Mouse (Mus musculus) liver, embryonic 13.5 days (tissue): ENCODE results near the gene Abcc1. TPM values are rescaled to one million over a fixed set of nuclear protein-coding genes. Genes with fewer than 3 reads are reported as not detected.

Experiments used
- ATAC-seq: fragments of 200-750 bp; cut with Nextera tagmentation; 2 replicates; pipeline ENCODE4 v1.8.0; 2017; ENCODE audit warnings: low read depth, mild to moderate bottlenecking, moderate number of reproducible peaks, moderate library complexity
- DNase-seq: peaks from one replicate; pipeline ENCODE4 v3.0.0; 2022
- H3K27ac ChIP-seq: fragments of 300-500 bp; sonication (generic); 2 replicates; pipeline ENCODE4 v1.5.1; 2015; ENCODE audit warnings: moderate library complexity, mild to moderate bottlenecking, inconsistent platforms
- H3K27me3 ChIP-seq: fragments of 300-500 bp; sonication (generic); 2 replicates; pipeline ENCODE4 v1.6.1; 2015; ENCODE audit warnings: mild to moderate bottlenecking, inconsistent platforms
- H3K36me3 ChIP-seq: fragments of 300-500 bp; sonication (generic); 2 replicates; pipeline ENCODE4 v1.6.1; 2015; ENCODE audit warnings: mild to moderate bottlenecking, inconsistent platforms
- H3K4me1 ChIP-seq: fragments of 300-500 bp; sonication (generic); replicated peaks from 2 replicates; pipeline ENCODE4 v1.6.1; 2015; ENCODE audit warnings: inconsistent platforms
- H3K4me2 ChIP-seq: fragments of 300-500 bp; sonication (generic); 2 replicates; pipeline ENCODE4 v1.6.1; 2015; ENCODE audit warnings: inconsistent platforms, mild to moderate bottlenecking, moderate library complexity
- H3K4me3 ChIP-seq: fragments of 300-500 bp; sonication (generic); replicated peaks from 2 replicates; pipeline ENCODE4 v1.5.1; 2015; ENCODE audit warnings: mild to moderate bottlenecking, inconsistent platforms
- H3K9ac ChIP-seq: fragments of 300-500 bp; sonication (generic); 2 replicates; pipeline ENCODE4 v1.6.1; 2015; ENCODE audit warnings: mild to moderate bottlenecking, inconsistent platforms
- H3K9me3 ChIP-seq: fragments of 300-500 bp; sonication (generic); replicated peaks from 2 replicates; pipeline ENCODE4 v1.6.1; 2016; ENCODE audit warnings: inconsistent platforms
- WGBS: fragments of 180-500 bp; shearing (Covaris S2); methylation state at CpG from one replicate; pipeline ENCODE4 v1.1.7; 2015; ENCODE audit not compliant: insufficient replicate concordance; 5-methylcytosine and 5-hydroxymethylcytosine counted together
- polyA plus RNA-seq: library from polyadenylated mRNA; unstranded; fragments of >200 nt; fragmentation: Nextera tagmentation; extraction: Ambion mirVana; gene quantifications from 2 replicates; pipeline ENCODE4 v1.2.1, GENCODE M21; 2015

Abcc1 gene
- polyA plus RNA-seq, 1 experiment from 2014 or later, result 3.3 TPM

GRCm38 (mm10) chr16:14358531-14358930 is 2.8 kb upstream of the Abcc1 start:
- no peak overlapping the region for H3K4me2 ChIP-seq
- no peak overlapping the region for H3K9ac ChIP-seq
- H3K4me1 ChIP-seq, result peaks cover 44% of the 10 kb centered on the region
- H3K27me3 ChIP-seq, result no peaks in the 10 kb centered on the region
- no peak overlapping the region for H3K4me3 ChIP-seq
- DNase-seq (no peak), ATAC-seq (no peak)
- no peak overlapping the region for H3K27ac ChIP-seq
- no peaks in the 10 kb centered on the region for H3K9me3 ChIP-seq
- H3K36me3 ChIP-seq, result no peaks in the 10 kb centered on the region
- WGBS, result 35% methylated on average over 1 of the region's 1 CpGs

DNA sequence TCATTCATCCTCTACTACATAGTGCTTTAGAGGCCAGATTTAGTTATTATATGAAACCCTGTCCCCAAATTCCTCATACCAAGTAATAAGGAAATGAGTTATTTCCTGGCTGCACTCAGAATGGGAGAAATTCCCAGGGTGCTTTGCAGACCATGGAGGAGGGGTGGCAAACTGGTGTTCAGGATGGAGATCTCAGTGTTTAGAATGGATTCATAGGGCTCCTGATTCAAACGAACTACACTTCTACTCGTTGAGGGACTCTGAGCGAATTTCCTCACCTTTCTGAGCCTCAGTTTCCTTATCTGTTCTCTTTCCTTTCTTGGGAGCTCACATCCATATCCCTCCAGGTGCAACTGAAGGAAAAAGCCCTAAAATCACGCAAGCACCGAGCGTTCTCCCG is 427 bp upstream of the Abcc1 start:
- Histone ChIP-seq H3K9me3 (no peaks in the 10 kb centered on the region), H3K4me3 (peak overlapping the region; percentile 77), H3K9ac (peak overlapping the region; percentile 79), H3K36me3 (no peaks in the 10 kb centered on the region), H3K4me1 (peaks cover 67% of the 10 kb centered on the region), H3K4me2 (peak overlapping the region; percentile 91), H3K27ac (no peak overlapping the region), H3K27me3 (no peaks in the 10 kb centered on the region)
- ATAC-seq (no peak), DNase-seq (no peak)
- WGBS, result 5% methylated on average over 7 of the region's 7 CpGs

- no peaks in the 10 kb centered on the region for H3K27me3 ChIP-seq
- ATAC-seq (no peak), DNase-seq (no peak)
- H3K4me3 ChIP-seq, result peak overlapping the region; percentile 77
- H3K9ac ChIP-seq, result peak overlapping the region; percentile 79
- peaks cover 74% of the 10 kb centered on the region for H3K4me1 ChIP-seq
- peak overlapping the region; percentile 91 for H3K4me2 ChIP-seq
- no peaks in the 10 kb centered on the region for H3K9me3 ChIP-seq
- H3K36me3 ChIP-seq, result no peaks in the 10 kb centered on the region
- H3K27ac ChIP-seq, result no peak overlapping the region; the same call in 1 of the 2 replicates
- WGBS, result 19% methylated on average over 7 of the region's 7 CpGs
Measured at GRCm38 (mm10) chr16:14362099-14362820, 902 bp downstream of the Abcc1 start.

- peaks cover 66% of the 10 kb centered on the region for H3K4me1 ChIP-seq
- no peaks in the 10 kb centered on the region for H3K9me3 ChIP-seq
- H3K27me3 ChIP-seq, result no peaks in the 10 kb centered on the region
- ATAC-seq, result no peak
- no peak overlapping the region for H3K4me3 ChIP-seq
- H3K27ac ChIP-seq, result no peak overlapping the region
- WGBS, result 24% methylated on average over 3 of the region's 3 CpGs
- DNase-seq, result no peak
- H3K9ac ChIP-seq, result no peak overlapping the region
- peak overlapping the region; percentile 22 for H3K4me2 ChIP-seq
- no peaks in the 10 kb centered on the region for H3K36me3 ChIP-seq
Measured at GRCm38 (mm10) chr16:14363496-14363895, 2.1 kb downstream of the Abcc1 start.

DNA sequence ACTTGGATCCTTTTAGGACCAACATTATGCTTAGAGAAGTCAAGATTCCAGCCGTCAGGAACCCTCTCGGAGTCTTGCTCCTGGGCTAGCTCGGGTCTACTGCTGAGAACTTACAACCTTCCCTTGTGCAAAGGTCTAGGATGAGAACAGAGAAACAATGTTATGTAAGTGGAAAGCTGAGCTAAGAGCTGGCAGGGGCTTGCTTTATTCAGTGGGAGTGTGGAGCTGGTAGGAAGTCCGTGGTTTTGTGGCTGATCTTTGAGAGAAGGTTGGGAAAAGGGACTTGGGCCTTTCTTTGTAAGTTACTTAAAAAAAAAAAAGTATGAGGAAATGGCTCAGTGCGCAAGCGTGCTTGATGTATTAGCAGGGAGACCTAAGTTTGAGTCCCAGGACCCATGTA is 2.7 kb downstream of the Abcc1 start:
- DNase-seq, result no peak
- Histone ChIP-seq H3K27ac (no peak overlapping the region), H3K27me3 (no peaks in the 10 kb centered on the region), H3K4me2 (peak overlapping the region; percentile 22; the same call in 1 of the 2 replicates), H3K4me1 (peaks cover 62% of the 10 kb centered on the region), H3K9me3 (no peaks in the 10 kb centered on the region), H3K9ac (no peak overlapping the region), H3K36me3 (no peaks in the 10 kb centered on the region), H3K4me3 (no peak overlapping the region)
- WGBS, result 60% methylated on average over 6 of the region's 6 CpGs
- no peak for ATAC-seq

- no peak overlapping the region for H3K9ac ChIP-seq
- peaks cover 67% of the 10 kb centered on the region for H3K4me1 ChIP-seq
Measured at GRCm38 (mm10) chr16:14365457-14365856, 4.1 kb downstream of the Abcc1 start.

GRCm38 (mm10) chr16:14366017-14366416 is 4.7 kb downstream of the Abcc1 start:
- Histone ChIP-seq H3K27me3 (no peaks in the 10 kb centered on the region), H3K9ac (no peak overlapping the region), H3K4me2 (no peak overlapping the region), H3K4me3 (no peak overlapping the region), H3K36me3 (no peaks in the 10 kb centered on the region), H3K4me1 (peaks cover 65% of the 10 kb centered on the region), H3K27ac (no peak overlapping the region), H3K9me3 (no peaks in the 10 kb centered on the region)
- DNase-seq (no peak), ATAC-seq (no peak)
- 92% methylated on average over 1 of the region's 1 CpGs for WGBS

More at GRCm38 (mm10) chr16:14365457-14365856, 4.1 kb downstream of the Abcc1 start:
- ATAC-seq (0 out of 2 replicates have a peak, but pooled peaks have one; percentile 15), DNase-seq (peak; percentile 19)
- no peak overlapping the region for H3K27ac ChIP-seq
- H3K27me3 ChIP-seq, result no peaks in the 10 kb centered on the region
- WGBS, result 13% methylated on average over 4 of the region's 4 CpGs
- no peaks in the 10 kb centered on the region for H3K9me3 ChIP-seq
- no peak overlapping the region for H3K4me3 ChIP-seq
- H3K4me2 ChIP-seq, result no peak overlapping the region
- H3K36me3 ChIP-seq, result no peaks in the 10 kb centered on the region

- H3K9me3 ChIP-seq, result no peaks in the 10 kb centered on the region
- H3K4me1 ChIP-seq, result peaks cover 40% of the 10 kb centered on the region
- H3K4me2 ChIP-seq, result no peak overlapping the region
- 76% methylated on average over 1 of the region's 1 CpGs for WGBS
- DNase-seq, result no peak
- no peaks in the 10 kb centered on the region for H3K36me3 ChIP-seq
- no peaks in the 10 kb centered on the region for H3K27me3 ChIP-seq
- ATAC-seq, result no peak
- H3K9ac ChIP-seq, result no peak overlapping the region
- H3K4me3 ChIP-seq, result no peak overlapping the region
- 0 out of 2 replicates have a peak overlapping the region, but pooled peaks have one; percentile 71 for H3K27ac ChIP-seq
Measured at GRCm38 (mm10) chr16:14371367-14371766, 10.0 kb downstream of the Abcc1 start.

DNA sequence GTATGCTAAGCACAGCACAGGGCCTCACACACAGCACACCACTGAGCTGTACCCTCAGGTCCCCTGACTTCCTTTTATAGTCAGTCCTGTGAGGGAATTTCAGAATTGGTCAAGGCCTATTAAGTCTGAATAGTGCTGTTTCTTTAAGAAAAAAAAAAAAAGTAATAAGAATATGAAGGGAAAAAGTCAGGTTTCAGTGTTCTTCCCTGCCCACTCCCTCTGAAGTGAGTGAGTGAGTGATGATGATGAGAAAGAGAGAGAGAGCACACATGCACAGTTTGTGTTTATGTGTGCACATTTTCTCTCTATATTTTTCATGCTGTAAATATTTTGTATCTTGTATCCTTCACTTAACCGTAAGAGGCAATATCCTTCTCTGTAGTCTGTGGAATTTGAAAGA is 11.0 kb downstream of the Abcc1 start:
- peak overlapping the region; percentile 71; the same call in 1 of the 2 replicates for H3K27ac ChIP-seq
- peak; percentile 37; the same call in 1 of the 2 replicates for ATAC-seq
- no peaks in the 10 kb centered on the region for H3K9me3 ChIP-seq
- DNase-seq, result no peak
- H3K9ac ChIP-seq, result peak overlapping the region; percentile 47
- 5% methylated on average over 1 of the region's 1 CpGs for WGBS
- no peak overlapping the region for H3K4me3 ChIP-seq
- H3K27me3 ChIP-seq, result no peaks in the 10 kb centered on the region
- H3K4me1 ChIP-seq, result peaks cover 35% of the 10 kb centered on the region
- H3K36me3 ChIP-seq, result no peaks in the 10 kb centered on the region
- H3K4me2 ChIP-seq, result peak overlapping the region; percentile 39

GRCm38 (mm10) chr16:14372817-14373301 is 11.5 kb downstream of the Abcc1 start:
- no peaks in the 10 kb centered on the region for H3K36me3 ChIP-seq
- H3K27ac ChIP-seq, result peak overlapping the region; percentile 71
- no peak overlapping the region for H3K4me3 ChIP-seq
- H3K27me3 ChIP-seq, result no peaks in the 10 kb centered on the region
- ATAC-seq (peak; percentile 87), DNase-seq (peak; percentile 29)
- 16% methylated on average over 4 of the region's 4 CpGs for WGBS
- H3K9ac ChIP-seq, result 0 out of 2 replicates have a peak overlapping the region, but pooled peaks have one; percentile 47
- peaks cover 37% of the 10 kb centered on the region for H3K4me1 ChIP-seq
- peak overlapping the region; percentile 39 for H3K4me2 ChIP-seq
- H3K9me3 ChIP-seq, result no peaks in the 10 kb centered on the region

DNA sequence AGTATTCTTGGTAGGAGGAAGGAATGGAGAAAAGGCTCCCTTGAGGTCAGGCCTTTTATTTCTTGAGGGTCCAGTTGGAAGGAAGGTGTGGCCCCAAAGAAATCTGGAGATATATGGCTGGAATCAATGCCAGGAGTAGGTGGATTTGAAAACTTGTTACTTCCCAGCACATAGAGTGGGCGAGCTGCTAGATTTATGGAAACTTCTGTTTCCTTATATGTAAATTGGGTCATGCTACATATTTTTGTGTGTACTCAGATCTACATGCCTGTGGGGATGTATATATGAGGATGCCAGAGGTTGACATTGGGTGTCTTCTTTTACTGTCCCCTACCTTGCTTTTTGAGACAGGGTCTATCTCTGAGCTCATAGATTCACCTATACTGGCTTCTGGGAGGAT is 14.6 kb downstream of the Abcc1 start:
- WGBS, result 76% methylated on average over 1 of the region's 1 CpGs

DNA sequence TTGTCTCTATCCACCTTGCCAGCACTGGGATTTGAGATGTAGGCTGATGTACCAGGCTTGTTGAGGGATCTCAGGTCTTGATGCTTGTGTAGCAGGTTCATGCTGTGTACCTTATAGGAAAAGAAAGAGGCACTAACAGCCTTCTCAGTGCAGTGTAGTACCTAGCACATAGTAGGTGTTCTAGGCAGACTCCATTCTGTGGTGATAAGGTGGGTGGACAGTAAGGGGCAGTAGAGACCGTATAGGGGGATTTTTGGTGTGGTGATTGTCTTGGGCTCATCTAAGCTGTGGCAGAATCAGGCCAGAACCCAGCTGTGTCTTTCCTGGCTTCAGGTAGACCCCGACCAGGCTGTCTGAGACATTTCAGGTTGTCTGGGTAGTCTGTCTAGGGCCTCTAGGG is 15.0 kb downstream of the Abcc1 start:
- ATAC-seq (no peak), DNase-seq (no peak)
- 55% methylated on average over 2 of the region's 2 CpGs for WGBS
- no peak overlapping the region for H3K4me3 ChIP-seq
- H3K27ac ChIP-seq, result no peak overlapping the region
- no peaks in the 10 kb centered on the region for H3K9me3 ChIP-seq
- H3K4me2 ChIP-seq, result no peak overlapping the region
- H3K9ac ChIP-seq, result no peak overlapping the region
- no peaks in the 10 kb centered on the region for H3K36me3 ChIP-seq
- H3K4me1 ChIP-seq, result peaks cover 56% of the 10 kb centered on the region
- no peaks in the 10 kb centered on the region for H3K27me3 ChIP-seq

More for the DNA sequence above, 14.6 kb downstream of the Abcc1 start:
- Histone ChIP-seq H3K4me3 (no peak overlapping the region), H3K4me2 (no peak overlapping the region), H3K36me3 (no peaks in the 10 kb centered on the region), H3K4me1 (peaks cover 58% of the 10 kb centered on the region), H3K9ac (no peak overlapping the region), H3K27me3 (no peaks in the 10 kb centered on the region), H3K27ac (no peak overlapping the region), H3K9me3 (no peaks in the 10 kb centered on the region)
- no peak for DNase-seq
- ATAC-seq, result no peak
